Mouse (Mus musculus): ENCODE measurements at regions not wholly inside any gene's neighbourhood (a gene's known extent, or its start where the extent isn't known, plus 50 kb on each side); places are given as distances from the start of the nearest gene placed in this dataset.

- no peaks in the 10 kb centered on the region for H3K4me1 ChIP-seq (replicated peaks)
- no peaks in the 10 kb centered on the region for H3K36me3 ChIP-seq
- no peak overlapping the region for H3K9ac ChIP-seq
- H3K4me3 ChIP-seq: no peak overlapping the region
- H3K9me3 ChIP-seq (replicated peaks): no peaks in the 10 kb centered on the region
- no peak for ATAC-seq (ENCODE audit: insufficient number of reproducible peaks, low FRiP score)
- no peaks in the 10 kb centered on the region for H3K27me3 ChIP-seq (replicated peaks)
- H3K4me2 ChIP-seq: no peak overlapping the region
- no peak overlapping the region for H3K27ac ChIP-seq (ENCODE audit: poor library complexity, severe bottlenecking)
- WGBS: 86% methylated on average over 2 of the region's 2 CpGs
Observed at GRCm38 (mm10) chr2:123366571-123366970, 601.5 kb downstream of the Sqor start.

- no peak overlapping the region for H3K27ac ChIP-seq (ENCODE audit: poor library complexity, severe bottlenecking)
- WGBS: 73% methylated on average over 6 of the region's 6 CpGs
- H3K36me3 ChIP-seq: no peaks in the 10 kb centered on the region
- H3K4me1 ChIP-seq (replicated peaks): no peaks in the 10 kb centered on the region
- H3K4me3 ChIP-seq: no peak overlapping the region
- H3K27me3 ChIP-seq (replicated peaks): no peaks in the 10 kb centered on the region
- no peak overlapping the region for H3K4me2 ChIP-seq
- no peak for ATAC-seq (ENCODE audit: insufficient number of reproducible peaks, low FRiP score)
- H3K9ac ChIP-seq: no peak overlapping the region
- no peaks in the 10 kb centered on the region for H3K9me3 ChIP-seq (replicated peaks)
Observed at GRCm38 (mm10) chr2:123385622-123386418, 620.8 kb downstream of the Sqor start.

- H3K4me2 ChIP-seq: no peak overlapping the region
- no peak overlapping the region for H3K9ac ChIP-seq
- ATAC-seq (ENCODE audit: insufficient number of reproducible peaks, low FRiP score): no peak
- no peak overlapping the region for H3K27ac ChIP-seq (ENCODE audit: poor library complexity, severe bottlenecking)
- no peaks in the 10 kb centered on the region for H3K4me1 ChIP-seq (replicated peaks)
- H3K4me3 ChIP-seq: no peak overlapping the region
- 59% methylated on average over 7 of the region's 7 CpGs for WGBS
- no peaks in the 10 kb centered on the region for H3K9me3 ChIP-seq (replicated peaks)
- H3K27me3 ChIP-seq (replicated peaks): no peaks in the 10 kb centered on the region
- H3K36me3 ChIP-seq: no peaks in the 10 kb centered on the region
Observed at GRCm38 (mm10) chr2:123386773-123387604, 622.0 kb downstream of the Sqor start.

GRCm38 (mm10) chr2:123390981-123391380 lies 625.9 kb downstream of the Sqor start:
- Histone ChIP-seq H3K36me3 (no peaks in the 10 kb centered on the region), H3K4me2 (no peak overlapping the region), H3K4me3 (no peak overlapping the region), H3K9ac (no peak overlapping the region), H3K4me1 (replicated peaks) (no peaks in the 10 kb centered on the region), H3K27ac (ENCODE audit: poor library complexity, severe bottlenecking) (no peak overlapping the region), H3K9me3 (replicated peaks) (no peaks in the 10 kb centered on the region), H3K27me3 (replicated peaks) (no peaks in the 10 kb centered on the region)
- ATAC-seq (ENCODE audit: insufficient number of reproducible peaks, low FRiP score): no peak
- WGBS: 87% methylated on average over 1 of the region's 1 CpGs

- 82% methylated on average over 3 of the region's 3 CpGs for WGBS
- no peak overlapping the region for H3K4me3 ChIP-seq
- H3K27ac ChIP-seq (ENCODE audit: poor library complexity, severe bottlenecking): no peak overlapping the region
- no peaks in the 10 kb centered on the region for H3K27me3 ChIP-seq (replicated peaks)
- H3K4me1 ChIP-seq (replicated peaks): no peaks in the 10 kb centered on the region
- no peaks in the 10 kb centered on the region for H3K36me3 ChIP-seq
- no peak for ATAC-seq (ENCODE audit: insufficient number of reproducible peaks, low FRiP score)
- H3K9me3 ChIP-seq (replicated peaks): no peaks in the 10 kb centered on the region
- no peak overlapping the region for H3K4me2 ChIP-seq
- H3K9ac ChIP-seq: no peak overlapping the region
Observed at GRCm38 (mm10) chr2:123394296-123394695, 629.3 kb downstream of the Sqor start.

- no peaks in the 10 kb centered on the region for H3K4me1 ChIP-seq (replicated peaks)
- H3K27ac ChIP-seq (ENCODE audit: poor library complexity, severe bottlenecking): no peak overlapping the region
- H3K36me3 ChIP-seq: no peaks in the 10 kb centered on the region
- H3K27me3 ChIP-seq (replicated peaks): no peaks in the 10 kb centered on the region
- H3K4me2 ChIP-seq: no peak overlapping the region
- H3K9ac ChIP-seq: no peak overlapping the region
- ATAC-seq (ENCODE audit: insufficient number of reproducible peaks, low FRiP score): no peak
- no peaks in the 10 kb centered on the region for H3K9me3 ChIP-seq (replicated peaks)
- 62% methylated on average over 1 of the region's 1 CpGs for WGBS
- no peak overlapping the region for H3K4me3 ChIP-seq
Observed at GRCm38 (mm10) chr2:123397551-123397950, 632.5 kb downstream of the Sqor start.

GRCm38 (mm10) chr2:123401064-123401463 lies 636.0 kb downstream of the Sqor start:
- H3K4me1 ChIP-seq (replicated peaks): no peaks in the 10 kb centered on the region
- no peaks in the 10 kb centered on the region for H3K27me3 ChIP-seq (replicated peaks)
- no peak overlapping the region for H3K9ac ChIP-seq
- H3K4me3 ChIP-seq: no peak overlapping the region
- no peak for ATAC-seq (ENCODE audit: insufficient number of reproducible peaks, low FRiP score)
- H3K9me3 ChIP-seq (replicated peaks): no peaks in the 10 kb centered on the region
- H3K4me2 ChIP-seq: no peak overlapping the region
- H3K27ac ChIP-seq (ENCODE audit: poor library complexity, severe bottlenecking): no peak overlapping the region
- H3K36me3 ChIP-seq: no peaks in the 10 kb centered on the region

- Histone ChIP-seq H3K27me3 (replicated peaks) (no peaks in the 10 kb centered on the region), H3K4me3 (no peak overlapping the region), H3K4me1 (replicated peaks) (0 out of 2 replicates have a peak, but pooled peaks cover 4% of the 10 kb centered on the region), H3K4me2 (no peak overlapping the region), H3K9ac (no peak overlapping the region), H3K36me3 (no peaks in the 10 kb centered on the region), H3K27ac (ENCODE audit: poor library complexity, severe bottlenecking) (0 out of 2 replicates have a peak overlapping the region, but pooled peaks have one; percentile 3), H3K9me3 (replicated peaks) (no peaks in the 10 kb centered on the region)
- ATAC-seq (ENCODE audit: insufficient number of reproducible peaks, low FRiP score): peak; percentile 63; the same call in 1 of the 2 replicates
- 25% methylated on average over 3 of the region's 3 CpGs for WGBS
Observed at GRCm38 (mm10) chr2:123409075-123409474, 644.0 kb downstream of the Sqor start.

- no peaks in the 10 kb centered on the region for H3K4me1 ChIP-seq (replicated peaks)
- no peak overlapping the region for H3K9ac ChIP-seq
- no peaks in the 10 kb centered on the region for H3K36me3 ChIP-seq
- H3K9me3 ChIP-seq (replicated peaks): no peaks in the 10 kb centered on the region
- no peak overlapping the region for H3K4me2 ChIP-seq
- no peak for ATAC-seq (ENCODE audit: insufficient number of reproducible peaks, low FRiP score)
- no peaks in the 10 kb centered on the region for H3K27me3 ChIP-seq (replicated peaks)
- 64% methylated on average over 5 of the region's 5 CpGs for WGBS
- H3K27ac ChIP-seq (ENCODE audit: poor library complexity, severe bottlenecking): no peak overlapping the region
- no peak overlapping the region for H3K4me3 ChIP-seq
Observed at GRCm38 (mm10) chr2:123458034-123458677, 631.6 kb upstream of the Sema6d start.

- ATAC-seq (ENCODE audit: insufficient number of reproducible peaks, low FRiP score): no peak
- no peak overlapping the region for H3K9ac ChIP-seq
- H3K27me3 ChIP-seq (replicated peaks): no peaks in the 10 kb centered on the region
- no peak overlapping the region for H3K4me2 ChIP-seq
- H3K4me1 ChIP-seq (replicated peaks): no peaks in the 10 kb centered on the region
- no peaks in the 10 kb centered on the region for H3K36me3 ChIP-seq
- no peak overlapping the region for H3K27ac ChIP-seq (ENCODE audit: poor library complexity, severe bottlenecking)
- H3K4me3 ChIP-seq: no peak overlapping the region
- WGBS: 49% methylated on average over 2 of the region's 2 CpGs
- H3K9me3 ChIP-seq (replicated peaks): no peaks in the 10 kb centered on the region
Observed at GRCm38 (mm10) chr2:123473840-123474239, 615.9 kb upstream of the Sema6d start.

- H3K4me3 ChIP-seq: no peak overlapping the region
- no peak overlapping the region for H3K4me2 ChIP-seq
- no peaks in the 10 kb centered on the region for H3K9me3 ChIP-seq (replicated peaks)
- 35% methylated on average over 1 of the region's 1 CpGs for WGBS
- H3K4me1 ChIP-seq (replicated peaks): no peaks in the 10 kb centered on the region
- no peak overlapping the region for H3K9ac ChIP-seq
- ATAC-seq (ENCODE audit: insufficient number of reproducible peaks, low FRiP score): no peak
- H3K36me3 ChIP-seq: no peaks in the 10 kb centered on the region
- no peaks in the 10 kb centered on the region for H3K27me3 ChIP-seq (replicated peaks)
- H3K27ac ChIP-seq (ENCODE audit: poor library complexity, severe bottlenecking): no peak overlapping the region
Observed at GRCm38 (mm10) chr2:123486681-123487080, 603.1 kb upstream of the Sema6d start.

All from heart, embryonic 12.5 days (tissue).